Mouse (Mus musculus): Measurements from ENCODE around the gene Maged1. TPM values are rescaled to one million over a fixed set of nuclear protein-coding genes. Genes with fewer than 3 reads are reported as not detected.

Gene Maged1
- polyA plus RNA-seq, 1 experiment, result 361 TPM

DNA sequence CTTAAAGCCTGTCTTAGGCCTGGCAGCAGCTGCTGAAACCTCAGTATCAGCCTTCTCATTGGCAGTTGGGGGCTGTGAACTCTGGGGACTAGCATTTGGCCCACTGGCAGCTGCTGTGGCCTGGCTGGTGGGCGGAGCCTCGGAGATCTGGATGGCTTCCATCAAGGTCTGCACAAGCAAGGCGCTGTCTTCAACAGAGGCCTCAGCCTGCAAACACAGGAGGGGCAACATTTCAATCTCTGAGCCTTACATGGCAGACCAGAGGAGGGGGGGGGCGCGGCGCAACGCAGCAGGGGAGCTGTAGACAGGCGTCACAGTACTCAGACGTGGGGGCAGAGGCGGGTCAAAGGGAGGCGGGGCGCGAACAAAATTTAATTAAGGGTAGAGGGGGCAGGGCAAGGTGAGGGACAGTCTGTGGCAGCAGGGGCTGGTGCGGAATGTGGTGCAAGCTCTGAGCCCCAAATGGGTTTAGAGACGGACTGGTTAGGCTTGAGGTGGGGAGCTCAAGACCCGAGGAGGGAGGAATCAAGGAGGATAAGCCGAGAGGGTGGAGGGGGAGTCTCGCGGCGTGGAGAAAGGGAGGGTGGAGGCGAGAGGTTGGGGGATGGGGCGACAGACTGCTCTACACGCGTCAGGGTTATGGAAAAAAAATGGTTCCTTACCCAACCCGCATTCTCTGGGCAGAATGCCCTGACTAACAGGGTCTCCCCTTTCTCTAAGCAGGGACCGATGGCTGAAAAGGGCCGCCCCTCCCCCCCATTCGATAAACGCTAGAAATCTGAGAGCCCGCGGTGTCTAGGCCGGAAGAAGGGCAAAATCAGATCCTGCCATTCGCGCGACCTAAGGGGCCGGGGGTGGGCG is 1.4 kb downstream of the Maged1 start:
- H3K4me2 ChIP-seq (ENCODE audit: low read depth), result peak overlapping the region; percentile 75
- H3K36me3 ChIP-seq (ENCODE audit: control insufficient read depth, insufficient read depth), result peaks cover 18% of the 10 kb centered on the region
- no peaks in the 10 kb centered on the region for H3K27me3 ChIP-seq (ENCODE audit: control insufficient read depth, insufficient read depth, insufficient read length)
- peaks cover 3% of the 10 kb centered on the region for H3K79me2 ChIP-seq (ENCODE audit: control insufficient read depth, insufficient read depth)
- H3ac ChIP-seq (ENCODE audit: control insufficient read depth, insufficient read length), result peak overlapping the region; percentile 14
- H3K4me3 ChIP-seq, result peak overlapping the region; percentile 90
- no peak for TF ChIP-seq TCF3 (IDR thresholded peaks at IDR 0.05; ENCODE audit: insufficient read length, low read depth)
- TF ChIP-seq CEBPB (IDR thresholded peaks at IDR 0.05; ENCODE audit: insufficient read depth, poor library complexity, severe bottlenecking), result no peak
- no peak for TF ChIP-seq MAX (IDR thresholded peaks at IDR 0.05; ENCODE audit: low read depth)
- no peak for TF ChIP-seq POLR2AphosphoS2 (IDR thresholded peaks at IDR 0.05; ENCODE audit: insufficient read length, low read depth)
- peak; percentile 20 for TF ChIP-seq TCF12 (IDR thresholded peaks at IDR 0.05; ENCODE audit: insufficient read depth, poor library complexity, severe bottlenecking)
- no peak for TF ChIP-seq SRF (IDR thresholded peaks at IDR 0.05; ENCODE audit: control insufficient read depth, insufficient read length, low read depth)
- TF ChIP-seq USF1 (IDR thresholded peaks at IDR 0.05; ENCODE audit: low read depth), result no peak
- peak; percentile 58 to 91 (median 72) for TF ChIP-seq MYOG (IDR thresholded peaks at IDR 0.05; ENCODE audit: control insufficient read depth in 1 of 3, insufficient read depth in 1 of 3, insufficient read length in 2 of 3, low read depth in 2 of 3)
- TF ChIP-seq POLR2A (IDR thresholded peaks at IDR 0.05; ENCODE audit: insufficient read length, low read depth), result no peak
- TF ChIP-seq E2F4 (IDR thresholded peaks at IDR 0.05; ENCODE audit: insufficient read depth), result no peak
- TF ChIP-seq MYOD1 (IDR thresholded peaks at IDR 0.05; ENCODE audit: control insufficient read depth in 1 of 3, insufficient read length in 2 of 3, low read depth in 2 of 3), result peak in 2 of 3 experiments; percentile 74 to 81
- TF ChIP-seq REST (IDR thresholded peaks at IDR 0.05; ENCODE audit: insufficient read depth, insufficient read length), result no peak

- Histone ChIP-seq H3ac (ENCODE audit: control insufficient read depth, insufficient read length) (no peak overlapping the region), H3K27me3 (ENCODE audit: control insufficient read depth, insufficient read depth, insufficient read length) (no peaks in the 10 kb centered on the region), H3K36me3 (ENCODE audit: control insufficient read depth, insufficient read depth) (peaks cover 15% of the 10 kb centered on the region), H3K79me2 (ENCODE audit: control insufficient read depth, insufficient read depth) (no peaks in the 10 kb centered on the region), H3K4me2 (ENCODE audit: low read depth) (no peak overlapping the region), H3K4me3 (no peak overlapping the region)
- no peak for TF ChIP-seq TCF12 (IDR thresholded peaks at IDR 0.05; ENCODE audit: insufficient read depth, poor library complexity, severe bottlenecking)
- TF ChIP-seq MYOG (IDR thresholded peaks at IDR 0.05; ENCODE audit: control insufficient read depth in 1 of 3, insufficient read depth in 1 of 3, insufficient read length in 2 of 3, low read depth in 2 of 3), result no peak
- no peak for TF ChIP-seq MYOD1 (IDR thresholded peaks at IDR 0.05; ENCODE audit: control insufficient read depth in 1 of 3, insufficient read length in 2 of 3, low read depth in 2 of 3)
- no peak for TF ChIP-seq USF1 (IDR thresholded peaks at IDR 0.05; ENCODE audit: low read depth)
- no peak for TF ChIP-seq POLR2A (IDR thresholded peaks at IDR 0.05; ENCODE audit: insufficient read length, low read depth)
- no peak for TF ChIP-seq REST (IDR thresholded peaks at IDR 0.05; ENCODE audit: insufficient read depth, insufficient read length)
- TF ChIP-seq TCF3 (IDR thresholded peaks at IDR 0.05; ENCODE audit: insufficient read length, low read depth), result no peak
- no peak for TF ChIP-seq MAX (IDR thresholded peaks at IDR 0.05; ENCODE audit: low read depth)
- no peak for TF ChIP-seq E2F4 (IDR thresholded peaks at IDR 0.05; ENCODE audit: insufficient read depth)
- no peak for TF ChIP-seq CEBPB (IDR thresholded peaks at IDR 0.05; ENCODE audit: insufficient read depth, poor library complexity, severe bottlenecking)
- TF ChIP-seq SRF (IDR thresholded peaks at IDR 0.05; ENCODE audit: control insufficient read depth, insufficient read length, low read depth), result no peak
- TF ChIP-seq POLR2AphosphoS2 (IDR thresholded peaks at IDR 0.05; ENCODE audit: insufficient read length, low read depth), result no peak
These were observed 7.6 kb downstream of the Maged1 start for GRCm38 (mm10) chrX:94534346-94534745.

DNA sequence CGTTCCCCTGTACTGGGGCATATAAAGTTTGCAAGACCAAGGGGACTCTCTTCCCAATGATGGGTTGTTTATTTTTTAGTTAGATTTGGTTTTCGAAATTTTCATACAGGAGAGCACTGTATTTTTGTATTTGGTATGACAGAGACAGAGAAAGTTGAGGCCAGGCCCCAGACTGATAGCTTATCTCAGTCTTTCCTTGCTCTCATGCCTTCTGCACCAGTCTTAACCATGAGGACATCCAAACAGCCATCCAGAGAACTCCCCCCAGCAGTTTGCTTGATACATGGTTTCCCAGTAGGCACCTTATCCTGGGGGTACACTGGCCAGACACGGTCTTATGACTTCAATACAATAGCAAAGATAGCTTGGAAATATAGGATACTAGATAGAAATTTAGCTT is 11.6 kb downstream of the Maged1 start:
- H3ac ChIP-seq (ENCODE audit: control insufficient read depth, insufficient read length), result no peak overlapping the region
- TF ChIP-seq REST (IDR thresholded peaks at IDR 0.05; ENCODE audit: insufficient read depth, insufficient read length) (no peak), MYOD1 (IDR thresholded peaks at IDR 0.05; ENCODE audit: control insufficient read depth in 1 of 3, insufficient read length in 2 of 3, low read depth in 2 of 3) (no peak), POLR2A (IDR thresholded peaks at IDR 0.05; ENCODE audit: insufficient read length, low read depth) (no peak), USF1 (IDR thresholded peaks at IDR 0.05; ENCODE audit: low read depth) (no peak), E2F4 (IDR thresholded peaks at IDR 0.05; ENCODE audit: insufficient read depth) (no peak), MAX (IDR thresholded peaks at IDR 0.05; ENCODE audit: low read depth) (no peak), TCF12 (IDR thresholded peaks at IDR 0.05; ENCODE audit: insufficient read depth, poor library complexity, severe bottlenecking) (no peak), TCF3 (IDR thresholded peaks at IDR 0.05; ENCODE audit: insufficient read length, low read depth) (no peak), SRF (IDR thresholded peaks at IDR 0.05; ENCODE audit: control insufficient read depth, insufficient read length, low read depth) (no peak), CEBPB (IDR thresholded peaks at IDR 0.05; ENCODE audit: insufficient read depth, poor library complexity, severe bottlenecking) (no peak), MYOG (IDR thresholded peaks at IDR 0.05; ENCODE audit: control insufficient read depth in 1 of 3, insufficient read depth in 1 of 3, insufficient read length in 2 of 3, low read depth in 2 of 3) (no peak), POLR2AphosphoS2 (IDR thresholded peaks at IDR 0.05; ENCODE audit: insufficient read length, low read depth) (no peak)
- no peaks in the 10 kb centered on the region for H3K79me2 ChIP-seq (ENCODE audit: control insufficient read depth, insufficient read depth)
- no peak overlapping the region for H3K4me2 ChIP-seq (ENCODE audit: low read depth)
- no peaks in the 10 kb centered on the region for H3K27me3 ChIP-seq (ENCODE audit: control insufficient read depth, insufficient read depth, insufficient read length)
- H3K4me3 ChIP-seq, result no peak overlapping the region
- H3K36me3 ChIP-seq (ENCODE audit: control insufficient read depth, insufficient read depth), result no peaks in the 10 kb centered on the region

GRCm38 (mm10) chrX:94522166-94522565 is 19.8 kb downstream of the Maged1 start:
- Histone ChIP-seq H3K27me3 (ENCODE audit: control insufficient read depth, insufficient read depth, insufficient read length) (no peaks in the 10 kb centered on the region), H3K4me3 (no peak overlapping the region), H3K36me3 (ENCODE audit: control insufficient read depth, insufficient read depth) (no peaks in the 10 kb centered on the region), H3ac (ENCODE audit: control insufficient read depth, insufficient read length) (no peak overlapping the region), H3K79me2 (ENCODE audit: control insufficient read depth, insufficient read depth) (no peaks in the 10 kb centered on the region), H3K4me2 (ENCODE audit: low read depth) (no peak overlapping the region)
- TF ChIP-seq TCF3 (IDR thresholded peaks at IDR 0.05; ENCODE audit: insufficient read length, low read depth), result no peak
- TF ChIP-seq TCF12 (IDR thresholded peaks at IDR 0.05; ENCODE audit: insufficient read depth, poor library complexity, severe bottlenecking), result no peak
- no peak for TF ChIP-seq MYOD1 (IDR thresholded peaks at IDR 0.05; ENCODE audit: control insufficient read depth in 1 of 3, insufficient read length in 2 of 3, low read depth in 2 of 3)
- TF ChIP-seq MYOG (IDR thresholded peaks at IDR 0.05; ENCODE audit: control insufficient read depth in 1 of 3, insufficient read depth in 1 of 3, insufficient read length in 2 of 3, low read depth in 2 of 3), result no peak
- TF ChIP-seq SRF (IDR thresholded peaks at IDR 0.05; ENCODE audit: control insufficient read depth, insufficient read length, low read depth), result no peak
- TF ChIP-seq POLR2AphosphoS2 (IDR thresholded peaks at IDR 0.05; ENCODE audit: insufficient read length, low read depth), result no peak
- TF ChIP-seq E2F4 (IDR thresholded peaks at IDR 0.05; ENCODE audit: insufficient read depth), result no peak
- TF ChIP-seq USF1 (IDR thresholded peaks at IDR 0.05; ENCODE audit: low read depth), result no peak
- TF ChIP-seq POLR2A (IDR thresholded peaks at IDR 0.05; ENCODE audit: insufficient read length, low read depth), result no peak
- no peak for TF ChIP-seq REST (IDR thresholded peaks at IDR 0.05; ENCODE audit: insufficient read depth, insufficient read length)
- TF ChIP-seq CEBPB (IDR thresholded peaks at IDR 0.05; ENCODE audit: insufficient read depth, poor library complexity, severe bottlenecking), result no peak
- no peak for TF ChIP-seq MAX (IDR thresholded peaks at IDR 0.05; ENCODE audit: low read depth)
